Mouse (Mus musculus): ENCODE measurements around the gene Clhc1. TPM values are rescaled to one million over a fixed set of nuclear protein-coding genes. Genes with fewer than 3 reads are reported as not detected.

Gene Clhc1
- polyA plus RNA-seq, 1 experiment from 2014 or later, result 0.21 TPM

DNA sequence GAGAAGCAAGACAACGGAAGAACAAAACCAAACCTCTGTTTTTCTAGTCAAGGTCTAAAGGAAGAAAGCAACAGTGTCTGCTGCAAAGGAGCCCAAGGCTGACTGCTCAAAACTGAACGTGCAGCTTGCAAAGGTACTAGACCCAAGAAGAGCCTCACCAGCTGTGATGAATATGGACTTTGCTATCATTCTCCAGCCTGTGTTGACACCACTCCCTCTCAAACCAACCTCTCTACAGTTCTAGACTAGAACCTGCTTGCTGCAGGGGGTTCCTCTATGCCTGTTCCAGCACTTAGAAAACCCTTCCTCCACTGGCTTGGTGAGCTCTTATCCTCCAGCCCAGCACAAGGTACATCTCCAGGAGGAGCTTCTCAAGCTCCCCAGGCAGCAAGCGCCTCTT, 75.6 kb downstream of the Clhc1 start:
- H3K27me3 ChIP-seq (replicated peaks), result no peaks in the 10 kb centered on the region
- no peak overlapping the region for H3K4me2 ChIP-seq
- H3K36me3 ChIP-seq, result no peaks in the 10 kb centered on the region
- no peak overlapping the region for H3K27ac ChIP-seq
- H3K9ac ChIP-seq, result no peak overlapping the region
- 65% methylated on average over 3 of the region's 3 CpGs for WGBS (ENCODE audit: insufficient replicate concordance)
- no peaks in the 10 kb centered on the region for H3K4me1 ChIP-seq
- ATAC-seq, result no peak
- H3K9me3 ChIP-seq (replicated peaks), result no peaks in the 10 kb centered on the region
- H3K4me3 ChIP-seq, result no peak overlapping the region

DNA sequence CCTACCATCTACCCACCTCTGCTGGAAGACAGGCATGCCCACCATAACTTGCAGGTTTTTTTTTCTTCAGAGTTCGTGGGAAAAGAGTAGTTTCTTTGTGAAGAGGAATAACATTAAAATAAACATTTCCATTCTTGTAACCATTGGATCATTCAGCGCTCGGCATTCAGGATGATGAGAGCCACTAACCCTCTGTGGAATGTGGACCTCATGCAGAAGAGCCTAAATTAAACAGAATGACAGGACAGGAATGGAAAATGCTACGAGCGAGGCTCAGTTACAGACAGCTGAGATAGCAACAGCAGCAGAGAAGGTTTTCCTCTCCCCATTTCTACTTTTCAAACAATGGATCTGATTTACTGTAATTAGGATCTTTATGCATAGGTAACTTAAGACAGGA, 78.8 kb downstream of the Clhc1 start:
- Histone ChIP-seq H3K9ac (no peak overlapping the region), H3K27ac (no peak overlapping the region), H3K4me3 (no peak overlapping the region), H3K4me2 (no peak overlapping the region), H3K4me1 (no peaks in the 10 kb centered on the region), H3K27me3 (replicated peaks) (no peaks in the 10 kb centered on the region), H3K9me3 (replicated peaks) (no peaks in the 10 kb centered on the region), H3K36me3 (no peaks in the 10 kb centered on the region)
- WGBS (ENCODE audit: insufficient replicate concordance), result 57% methylated on average over 5 of the region's 5 CpGs
- no peak for ATAC-seq

- Histone ChIP-seq H3K4me1 (no peaks in the 10 kb centered on the region), H3K9ac (no peak overlapping the region), H3K27ac (no peak overlapping the region), H3K4me2 (no peak overlapping the region), H3K4me3 (no peak overlapping the region), H3K27me3 (replicated peaks) (no peaks in the 10 kb centered on the region), H3K36me3 (no peaks in the 10 kb centered on the region), H3K9me3 (replicated peaks) (no peaks in the 10 kb centered on the region)
- no peak for ATAC-seq
- WGBS (ENCODE audit: insufficient replicate concordance), result 78% methylated on average over 3 of the region's 3 CpGs
These were observed 80.0 kb downstream of the Clhc1 start for GRCm38 (mm10) chr11:29627706-29628105.

Other genes with a start within 250 kb of the Clhc1 start
- gene Ccdc88a, start 174.3 kb upstream of the Clhc1 start, polyA plus RNA-seq (2016; fragmentation: Nextera tagmentation; extraction: Ambion mirVana), result 8.2 and 10.1 TPM in 2 replicates
- gene Prorsd1, start 32.9 kb upstream of the Clhc1 start, polyA plus RNA-seq (2016; fragmentation: Nextera tagmentation; extraction: Ambion mirVana), result 31.4 and 32.1 TPM in 2 replicates
- gene Mtif2, start 21.5 kb upstream of the Clhc1 start, polyA plus RNA-seq (2016; fragmentation: Nextera tagmentation; extraction: Ambion mirVana), result 36.2 and 37.0 TPM in 2 replicates
- 1,007 and 1,054 TPM in 2 replicates for gene Rps27a, start 159 bp downstream of the Clhc1 start, polyA plus RNA-seq (2016; fragmentation: Nextera tagmentation; extraction: Ambion mirVana)
- 24.6 and 24.9 TPM in 2 replicates for gene Rtn4, start 145.0 kb downstream of the Clhc1 start, polyA plus RNA-seq (2016; fragmentation: Nextera tagmentation; extraction: Ambion mirVana)

Data from liver, embryonic 12.5 days (tissue).